Comparison of ENCODE assay signal across 14 mouse cellular contexts in the genomic region with DNA sequence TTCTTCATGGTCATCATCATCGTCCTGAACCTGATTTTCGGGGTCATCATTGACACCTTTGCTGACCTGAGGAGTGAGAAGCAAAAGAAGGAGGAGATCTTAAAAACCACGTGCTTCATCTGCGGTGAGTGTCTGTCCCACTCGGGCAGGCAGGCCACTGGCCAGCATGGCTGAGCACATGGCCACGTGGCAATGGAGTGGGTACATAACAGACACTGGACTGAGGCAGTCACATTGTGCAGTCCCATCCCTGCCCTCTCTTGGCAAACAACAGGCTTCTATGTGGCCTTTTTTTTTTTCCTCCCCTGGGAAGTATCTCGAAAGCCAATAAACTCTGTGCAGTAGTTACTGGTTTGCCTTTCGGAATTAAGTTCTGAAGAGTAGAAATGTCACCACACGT.
"Had no signal": no experiment of that assay in that cellular context is flagged by ENCODE, and none has a peak within 500 bp of the region (broad histone marks: within the 10 kb centered on the region; RNA-seq: fewer than 3 reads in every experiment).

No protein-coding gene starts in this region.

- H3K4me2 ChIP-seq: lung, embryonic 15.5 days; midbrain, embryonic 11.5 days; midbrain, embryonic 13.5 days; midbrain, embryonic 15.5 days; neural tube, embryonic 12.5 days; stomach, embryonic 15.5 days had no signal

- H3K27me3 ChIP-seq: lung, embryonic 15.5 days; megakaryocyte, embryonic 14.5 days; midbrain, embryonic 13.5 days; midbrain, embryonic 15.5 days; neural tube, embryonic 12.5 days; stomach, embryonic 15.5 days had no signal

- H3K9ac ChIP-seq: lung, embryonic 15.5 days; midbrain, embryonic 13.5 days; midbrain, embryonic 15.5 days; neural tube, embryonic 12.5 days; stomach, embryonic 15.5 days had no signal

- H3K36me3 ChIP-seq: midbrain, embryonic 13.5 days; midbrain, embryonic 15.5 days; neural tube, embryonic 12.5 days; stomach, embryonic 15.5 days had no signal

- ATAC-seq: lung, postnatal 0 days; midbrain, embryonic 15.5 days had no signal

- H3K4me1 ChIP-seq: midbrain, embryonic 13.5 days; neural tube, embryonic 12.5 days had no signal

- H3K4me3 ChIP-seq: lung, embryonic 15.5 days; megakaryocyte, embryonic 14.5 days; midbrain, embryonic 13.5 days; midbrain, embryonic 15.5 days; neural tube, embryonic 12.5 days; stomach, embryonic 15.5 days had no signal

- H3K9me3 ChIP-seq: lung, embryonic 15.5 days; megakaryocyte, embryonic 14.5 days; midbrain, embryonic 13.5 days; midbrain, embryonic 15.5 days; neural tube, embryonic 12.5 days; stomach, embryonic 15.5 days had no signal

- DNase-seq: lung, postnatal 14 days; lung, postnatal 36 days; thymus, adult 2 months; thymus, postnatal 25 days; thymus, postnatal 4 days had no signal

- H3K27ac ChIP-seq: lung, embryonic 15.5 days; macrophage; midbrain, embryonic 13.5 days; midbrain, embryonic 15.5 days; neural tube, embryonic 12.5 days; stomach, embryonic 15.5 days had no signal
